ENCODE assay signal across 16 mouse cellular contexts in genomic region chr3:88827231-88827630, GRCm38 (mm10).
"Had no signal": no experiment of that assay in that cellular context is flagged by ENCODE, and none has a peak within 500 bp of the region (broad histone marks: within the 10 kb centered on the region; RNA-seq: fewer than 3 reads in every experiment).

No protein-coding gene starts in this region.

- H3K27ac ChIP-seq: neural tube, embryonic 13.5 days; neural tube, embryonic 15.5 days; stomach, embryonic 15.5 days; stomach, postnatal 0 days had no signal

- DNase-seq: retina, postnatal 1 day; right cerebral cortex, adult 18-20 months; right cerebral cortex, postnatal 14 days; right cerebral cortex, postnatal 25 days; right cerebral cortex, postnatal 4 days; spleen, adult 18-20 months; thymus, adult 18-20 months; thymus, adult 2 months; thymus, postnatal 14 days; thymus, postnatal 25 days; thymus, postnatal 36 days; thymus, postnatal 4 days had no signal

- H3K4me3 ChIP-seq: neural tube, embryonic 13.5 days; neural tube, embryonic 15.5 days; stomach, embryonic 15.5 days had no signal

- H3K9ac ChIP-seq: neural tube, embryonic 13.5 days; neural tube, embryonic 15.5 days; stomach, embryonic 15.5 days had no signal

- H3K9me3 ChIP-seq: neural tube, embryonic 13.5 days; neural tube, embryonic 15.5 days; stomach, embryonic 15.5 days had no signal

- H3K27me3 ChIP-seq: neural tube, embryonic 13.5 days; neural tube, embryonic 15.5 days; stomach, embryonic 15.5 days had no signal

- H3K4me1 ChIP-seq: stomach, embryonic 15.5 days had no signal
